Mouse (Mus musculus): ENCODE results near the gene Gas2. TPM values are rescaled to one million over a fixed set of nuclear protein-coding genes. Genes with fewer than 3 reads are reported as not detected.
A peak's percentile ranks its signal among the peaks of the same experiment; 100 is the strongest.

The Gas2 gene
- polyA plus RNA-seq (2011; ENCODE audit: insufficient read depth, insufficient read length, low read depth, missing spikeins) = 20.6 and 25.7 TPM in 2 replicates

GRCm38 (mm10) chr7:51861250-51862096 is at the start of gene Gas2:
Gene Gas2, plus strand, starts transcription at chr7:51862015.
- H3K36me3 ChIP-seq (ENCODE audit: control insufficient read depth, insufficient read depth, low read length, poor library complexity, severe bottlenecking) = peaks cover 8% of the 10 kb centered on the region; the same call in 1 of the 2 replicates
- H3K9me3 ChIP-seq (replicated peaks; ENCODE audit: control insufficient read depth, insufficient read depth, low read length, poor library complexity, severe bottlenecking) = no peaks in the 10 kb centered on the region
- H3K4me3 ChIP-seq (ENCODE audit: low read depth, low read length) = peak within 1 kb of the TSS; percentile 86
- H3K9ac ChIP-seq (ENCODE audit: low read depth, poor library complexity, severe bottlenecking) = peak within 1 kb of the TSS; percentile 73
- H3K27me3 ChIP-seq (ENCODE audit: control insufficient read depth, insufficient read depth, low read length, poor library complexity, severe bottlenecking) = no peaks in the 10 kb centered on the region
- TF ChIP-seq POLR2A (IDR thresholded peaks at IDR 0.05; ENCODE audit: insufficient read depth, low read length) (no peak), EP300 (IDR thresholded peaks at IDR 0.05; ENCODE audit: insufficient read depth, low read depth, low read length) (no peak), CTCF (IDR thresholded peaks at IDR 0.05; ENCODE audit: low read depth, low read length) (no peak)
- peak within 1 kb of the TSS; percentile 56 for H3K27ac ChIP-seq (ENCODE audit: insufficient read depth, low read length)
- no peaks in the 10 kb centered on the region for H3K4me1 ChIP-seq (ENCODE audit: control insufficient read depth, insufficient read depth, low read length)

- no peaks in the 10 kb centered on the region for H3K9me3 ChIP-seq (replicated peaks; ENCODE audit: control insufficient read depth, insufficient read depth, low read length, poor library complexity, severe bottlenecking)
- no peaks in the 10 kb centered on the region for H3K4me1 ChIP-seq (ENCODE audit: control insufficient read depth, insufficient read depth, low read length)
- no peak overlapping the region for H3K27ac ChIP-seq (ENCODE audit: insufficient read depth, low read length)
- TF ChIP-seq EP300 (IDR thresholded peaks at IDR 0.05; ENCODE audit: insufficient read depth, low read depth, low read length) (no peak), POLR2A (IDR thresholded peaks at IDR 0.05; ENCODE audit: insufficient read depth, low read length) (no peak), CTCF (IDR thresholded peaks at IDR 0.05; ENCODE audit: low read depth, low read length) (no peak)
- H3K36me3 ChIP-seq (ENCODE audit: control insufficient read depth, insufficient read depth, low read length, poor library complexity, severe bottlenecking) = no peaks in the 10 kb centered on the region
- H3K9ac ChIP-seq (ENCODE audit: low read depth, poor library complexity, severe bottlenecking) = no peak overlapping the region
- H3K4me3 ChIP-seq (ENCODE audit: low read depth, low read length) = no peak overlapping the region
- H3K27me3 ChIP-seq (ENCODE audit: control insufficient read depth, insufficient read depth, low read length, poor library complexity, severe bottlenecking) = no peaks in the 10 kb centered on the region
Observed at GRCm38 (mm10) chr7:51815473-51816282, 46.1 kb upstream of the Gas2 start.

GRCm38 (mm10) chr7:51816283-51816839 is 45.5 kb upstream of the Gas2 start:
- Histone ChIP-seq H3K9me3 (replicated peaks; ENCODE audit: control insufficient read depth, insufficient read depth, low read length, poor library complexity, severe bottlenecking) (no peaks in the 10 kb centered on the region), H3K27ac (ENCODE audit: insufficient read depth, low read length) (no peak overlapping the region), H3K27me3 (ENCODE audit: control insufficient read depth, insufficient read depth, low read length, poor library complexity, severe bottlenecking) (no peaks in the 10 kb centered on the region), H3K36me3 (ENCODE audit: control insufficient read depth, insufficient read depth, low read length, poor library complexity, severe bottlenecking) (no peaks in the 10 kb centered on the region), H3K9ac (ENCODE audit: low read depth, poor library complexity, severe bottlenecking) (no peak overlapping the region), H3K4me1 (ENCODE audit: control insufficient read depth, insufficient read depth, low read length) (no peaks in the 10 kb centered on the region), H3K4me3 (ENCODE audit: low read depth, low read length) (no peak overlapping the region)
- TF ChIP-seq POLR2A (IDR thresholded peaks at IDR 0.05; ENCODE audit: insufficient read depth, low read length) (no peak), CTCF (IDR thresholded peaks at IDR 0.05; ENCODE audit: low read depth, low read length) (no peak), EP300 (IDR thresholded peaks at IDR 0.05; ENCODE audit: insufficient read depth, low read depth, low read length) (no peak)

- Histone ChIP-seq H3K27me3 (ENCODE audit: control insufficient read depth, insufficient read depth, low read length, poor library complexity, severe bottlenecking) (no peaks in the 10 kb centered on the region), H3K4me1 (ENCODE audit: control insufficient read depth, insufficient read depth, low read length) (no peaks in the 10 kb centered on the region), H3K9ac (ENCODE audit: low read depth, poor library complexity, severe bottlenecking) (no peak overlapping the region), H3K27ac (ENCODE audit: insufficient read depth, low read length) (no peak overlapping the region), H3K9me3 (replicated peaks; ENCODE audit: control insufficient read depth, insufficient read depth, low read length, poor library complexity, severe bottlenecking) (no peaks in the 10 kb centered on the region), H3K4me3 (ENCODE audit: low read depth, low read length) (no peak overlapping the region), H3K36me3 (ENCODE audit: control insufficient read depth, insufficient read depth, low read length, poor library complexity, severe bottlenecking) (no peaks in the 10 kb centered on the region)
- no peak for TF ChIP-seq EP300 (IDR thresholded peaks at IDR 0.05; ENCODE audit: insufficient read depth, low read depth, low read length)
- no peak for TF ChIP-seq POLR2A (IDR thresholded peaks at IDR 0.05; ENCODE audit: insufficient read depth, low read length)
- TF ChIP-seq CTCF (IDR thresholded peaks at IDR 0.05; ENCODE audit: low read depth, low read length) = no peak
Observed at GRCm38 (mm10) chr7:51818251-51818974, 43.4 kb upstream of the Gas2 start.

- no peaks in the 10 kb centered on the region for H3K27me3 ChIP-seq (ENCODE audit: control insufficient read depth, insufficient read depth, low read length, poor library complexity, severe bottlenecking)
- no peaks in the 10 kb centered on the region for H3K4me1 ChIP-seq (ENCODE audit: control insufficient read depth, insufficient read depth, low read length)
Observed at GRCm38 (mm10) chr7:51819891-51820290, 41.9 kb upstream of the Gas2 start.

More at GRCm38 (mm10) chr7:51819891-51820290, 41.9 kb upstream of the Gas2 start:
- no peak overlapping the region for H3K4me3 ChIP-seq (ENCODE audit: low read depth, low read length)
- H3K36me3 ChIP-seq (ENCODE audit: control insufficient read depth, insufficient read depth, low read length, poor library complexity, severe bottlenecking) = no peaks in the 10 kb centered on the region
- H3K9ac ChIP-seq (ENCODE audit: low read depth, poor library complexity, severe bottlenecking) = no peak overlapping the region
- TF ChIP-seq POLR2A (IDR thresholded peaks at IDR 0.05; ENCODE audit: insufficient read depth, low read length) (no peak), EP300 (IDR thresholded peaks at IDR 0.05; ENCODE audit: insufficient read depth, low read depth, low read length) (no peak), CTCF (IDR thresholded peaks at IDR 0.05; ENCODE audit: low read depth, low read length) (no peak)
- H3K9me3 ChIP-seq (replicated peaks; ENCODE audit: control insufficient read depth, insufficient read depth, low read length, poor library complexity, severe bottlenecking) = no peaks in the 10 kb centered on the region
- H3K27ac ChIP-seq (ENCODE audit: insufficient read depth, low read length) = no peak overlapping the region
